Mouse (Mus musculus) forebrain, embryonic 14.5 days (tissue): ENCODE measurements around the gene Myo3b. TPM values are rescaled to one million over a fixed set of nuclear protein-coding genes. Genes with fewer than 3 reads are reported as not detected.

Source experiments
- ATAC-seq: fragments of 200-750 bp; cut with Nextera tagmentation; 2 replicates; pipeline ENCODE4 v1.8.0; 2017; ENCODE audit warnings: mild to moderate bottlenecking, moderate library complexity
- DNase-seq: peaks from one replicate; pipeline ENCODE4 v3.0.0-alpha.2; 2015; ENCODE audit warnings: low spot score
- H3K27ac ChIP-seq: fragments of 300-500 bp; sonication (generic); 2 replicates; pipeline ENCODE4 v1.5.1; 2014; ENCODE audit warnings: low read depth, mild to moderate bottlenecking, control low read depth, low read length, moderate library complexity
- H3K27me3 ChIP-seq: fragments of 300-500 bp; sonication (generic); replicated peaks from 2 replicates; pipeline ENCODE4 v1.6.1; 2014; ENCODE audit warnings: low read length, control low read depth, mixed read lengths; ENCODE audit not compliant: control insufficient read depth, insufficient read depth
- H3K36me3 ChIP-seq: fragments of 300-500 bp; sonication (generic); 2 replicates; pipeline ENCODE4 v1.6.1; 2014; ENCODE audit warnings: low read length, control low read depth; ENCODE audit not compliant: control insufficient read depth, insufficient read depth
- H3K4me1 ChIP-seq: fragments of 300-500 bp; sonication (generic); 2 replicates; pipeline ENCODE4 v1.6.1; 2014; ENCODE audit warnings: antibody characterized with exemption, low read length, control low read depth; ENCODE audit not compliant: control insufficient read depth, insufficient read depth
- H3K4me2 ChIP-seq: fragments of 300-500 bp; sonication (generic); 2 replicates; pipeline ENCODE4 v1.6.1; 2014; ENCODE audit warnings: mild to moderate bottlenecking, control low read depth, low read length
- H3K4me3 ChIP-seq: fragments of 300-500 bp; sonication (generic); 2 replicates; pipeline ENCODE4 v1.5.1; 2014; ENCODE audit warnings: low read depth, low read length, control low read depth
- H3K9ac ChIP-seq: fragments of 300-500 bp; sonication (generic); 2 replicates; pipeline ENCODE4 v1.6.1; 2014; ENCODE audit warnings: mild to moderate bottlenecking, low read length, control low read depth, moderate library complexity
- H3K9me3 ChIP-seq: fragments of 300-500 bp; sonication (generic); replicated peaks from 2 replicates; pipeline ENCODE4 v1.6.1; 2016; ENCODE audit warnings: low read length, control low read depth, mixed read lengths; ENCODE audit not compliant: control insufficient read depth
- WGBS: fragments of 180-500 bp; shearing (Covaris S2); extraction: QIAGEN DNeasy Blood & Tissue Kit; methylation state at CpG from one replicate; pipeline ENCODE4 v1.1.7; 2014; 5-methylcytosine and 5-hydroxymethylcytosine counted together
- polyA plus RNA-seq: library from polyadenylated mRNA; unstranded; fragments of >200 nt; fragmentation: Nextera tagmentation; extraction: Ambion mirVana; gene quantifications from 2 replicates; pipeline ENCODE4 v1.2.1, GENCODE M21; 2014

The Myo3b gene
- polyA plus RNA-seq, 1 experiment from 2014 or later, result 0.09 TPM

DNA sequence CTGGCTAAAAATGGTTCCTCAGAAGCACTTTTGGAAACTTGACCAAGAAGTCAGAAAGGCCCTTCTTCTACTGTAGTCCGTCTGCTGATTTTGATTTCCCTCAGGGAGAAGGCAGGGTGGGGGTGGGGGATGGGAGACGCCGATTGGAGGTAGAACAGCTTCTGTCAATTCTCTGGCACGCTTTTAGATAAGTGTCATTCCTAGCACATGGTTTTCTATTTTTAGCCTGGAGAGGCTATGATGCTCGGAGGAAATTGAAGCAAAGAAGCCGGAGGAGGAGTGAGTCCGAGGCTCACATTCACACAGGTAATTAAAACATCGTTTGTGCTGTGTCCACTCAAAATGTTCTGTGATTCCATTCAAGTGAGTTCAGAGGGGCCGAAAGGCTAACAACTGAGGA, 276.2 kb downstream of the Myo3b start:
- peak; percentile 72 for DNase-seq
- Histone ChIP-seq H3K27me3 (no peaks in the 10 kb centered on the region), H3K27ac (no peak overlapping the region), H3K4me3 (no peak overlapping the region), H3K9me3 (no peaks in the 10 kb centered on the region), H3K4me1 (peaks cover 14% of the 10 kb centered on the region), H3K4me2 (no peak overlapping the region), H3K36me3 (no peaks in the 10 kb centered on the region), H3K9ac (no peak overlapping the region)
- peak; percentile 66; the same call in 1 of the 2 replicates for ATAC-seq
- 69% methylated on average over 9 of the region's 9 CpGs for WGBS

DNA sequence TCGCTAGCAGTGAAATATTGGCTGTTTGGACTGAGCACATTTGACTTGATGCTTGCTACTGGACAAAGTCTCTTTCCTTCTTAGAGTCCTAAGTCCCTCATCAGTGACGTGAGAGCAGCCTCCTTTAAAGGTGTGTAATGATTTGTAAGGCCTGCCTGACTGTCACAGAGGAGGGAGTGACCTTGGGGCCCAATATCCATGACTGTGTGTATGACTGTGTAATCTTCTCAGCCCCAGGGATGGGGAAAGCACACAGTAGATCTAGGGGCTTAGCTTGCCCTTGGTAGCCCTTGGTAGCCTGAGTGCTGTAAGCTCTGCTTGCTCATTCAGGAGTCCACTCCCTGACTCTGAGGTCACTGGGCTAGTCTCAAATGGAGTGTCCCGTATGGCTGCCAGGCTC, 276.8 kb downstream of the Myo3b start:
- 86% methylated on average over 3 of the region's 3 CpGs for WGBS
- H3K27ac ChIP-seq, result no peak overlapping the region
- H3K4me2 ChIP-seq, result no peak overlapping the region

DNA sequence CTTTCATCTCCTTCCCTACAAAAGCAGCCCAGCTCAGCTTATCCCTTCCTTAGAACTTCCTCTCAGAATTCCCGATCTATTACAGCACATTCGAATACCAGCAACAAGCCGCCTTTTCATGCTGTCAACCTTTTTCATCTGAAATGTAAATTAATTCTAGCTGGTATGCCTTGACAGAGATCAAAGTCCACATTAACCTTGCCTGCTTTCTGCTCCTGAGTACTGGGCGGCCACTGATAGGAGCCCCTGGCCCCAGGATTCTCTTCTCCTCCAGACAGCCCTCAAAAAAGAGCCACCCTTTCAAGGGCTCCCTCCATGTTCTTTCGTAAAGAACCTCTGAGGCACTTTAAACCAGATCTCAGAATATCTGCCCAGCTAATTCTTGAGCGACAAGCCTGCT, 278.9 kb downstream of the Myo3b start:
- Histone ChIP-seq H3K27ac (no peak overlapping the region), H3K9ac (no peak overlapping the region), H3K4me2 (no peak overlapping the region), H3K9me3 (no peaks in the 10 kb centered on the region), H3K36me3 (no peaks in the 10 kb centered on the region), H3K4me1 (peaks cover 12% of the 10 kb centered on the region), H3K4me3 (no peak overlapping the region), H3K27me3 (no peaks in the 10 kb centered on the region)
- peak; percentile 11 for DNase-seq
- no peak for ATAC-seq
- 6% methylated on average over 6 of the region's 6 CpGs for WGBS

More for the DNA sequence above, 276.8 kb downstream of the Myo3b start:
- ATAC-seq, result no peak
- Histone ChIP-seq H3K27me3 (no peaks in the 10 kb centered on the region), H3K9me3 (no peaks in the 10 kb centered on the region), H3K4me3 (no peak overlapping the region), H3K36me3 (no peaks in the 10 kb centered on the region), H3K4me1 (peaks cover 14% of the 10 kb centered on the region), H3K9ac (no peak overlapping the region)
- no peak for DNase-seq

DNA sequence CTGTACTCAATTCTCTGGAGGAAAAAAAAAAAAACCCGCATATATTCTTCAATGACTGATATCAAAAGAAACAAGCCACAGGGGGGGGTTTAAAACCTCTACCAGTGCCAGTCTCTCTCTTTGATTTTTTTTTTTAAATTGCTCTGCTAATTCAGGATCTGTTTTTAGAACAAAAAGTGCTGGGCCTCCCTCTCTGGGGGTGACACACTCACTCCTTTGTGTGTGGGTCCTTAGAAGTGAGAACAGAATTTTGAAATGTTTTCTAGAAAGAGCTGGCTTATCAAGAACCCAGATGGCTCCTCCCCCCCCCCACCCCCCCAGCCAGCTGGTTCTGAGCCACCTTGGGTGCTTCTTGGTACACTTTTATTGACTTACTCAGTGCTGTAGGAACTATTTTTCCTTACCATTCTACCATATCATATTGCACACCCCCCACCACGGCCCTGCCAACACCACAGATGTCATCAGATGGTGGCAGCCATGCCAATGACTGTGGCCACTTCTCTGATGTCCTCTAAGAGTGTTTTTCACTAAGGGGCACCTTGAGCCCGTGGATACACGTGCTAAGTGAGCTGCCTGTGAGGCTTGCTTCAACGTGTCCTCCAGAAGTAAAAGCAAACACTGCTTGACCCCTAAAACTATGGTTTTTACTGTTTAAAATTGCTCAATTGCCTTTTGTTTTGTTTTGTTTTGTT, 280.1 kb downstream of the Myo3b start:
- DNase-seq, result peak; percentile 41
- Histone ChIP-seq H3K9me3 (no peaks in the 10 kb centered on the region), H3K9ac (no peak overlapping the region), H3K27me3 (no peaks in the 10 kb centered on the region), H3K4me1 (peaks cover 12% of the 10 kb centered on the region), H3K36me3 (no peaks in the 10 kb centered on the region), H3K27ac (no peak overlapping the region), H3K4me2 (no peak overlapping the region), H3K4me3 (no peak overlapping the region)
- WGBS, result 48% methylated on average over 5 of the region's 5 CpGs
- peak; percentile 33; the same call in 1 of the 2 replicates for ATAC-seq

DNA sequence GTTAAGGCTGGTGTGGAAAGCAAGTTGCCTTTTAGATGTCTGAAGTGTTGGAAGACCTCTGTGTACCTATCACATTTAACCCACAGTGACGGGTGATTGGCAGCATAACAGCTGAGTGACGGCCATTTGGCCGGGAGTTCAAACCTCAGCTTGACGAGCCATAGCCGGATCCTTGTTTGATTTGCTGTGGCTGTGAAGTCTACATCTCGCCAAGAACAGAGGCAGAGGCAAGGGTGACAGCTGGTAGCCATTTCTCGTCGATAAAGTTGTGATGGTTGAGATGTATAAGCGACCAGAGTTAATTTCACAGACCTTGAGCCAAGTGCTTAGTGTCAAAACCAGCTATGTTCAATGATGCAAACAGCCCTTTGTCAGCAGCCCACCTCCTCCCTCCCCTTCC, 283.8 kb downstream of the Myo3b start:
- no peak overlapping the region for H3K4me3 ChIP-seq
- no peaks in the 10 kb centered on the region for H3K36me3 ChIP-seq
- WGBS, result 76% methylated on average over 9 of the region's 9 CpGs
- H3K27ac ChIP-seq, result no peak overlapping the region
- H3K4me1 ChIP-seq, result peaks cover 7% of the 10 kb centered on the region
- H3K27me3 ChIP-seq, result no peaks in the 10 kb centered on the region
- H3K4me2 ChIP-seq, result no peak overlapping the region
- no peak for DNase-seq
- no peak overlapping the region for H3K9ac ChIP-seq
- no peaks in the 10 kb centered on the region for H3K9me3 ChIP-seq
- ATAC-seq, result no peak

DNA sequence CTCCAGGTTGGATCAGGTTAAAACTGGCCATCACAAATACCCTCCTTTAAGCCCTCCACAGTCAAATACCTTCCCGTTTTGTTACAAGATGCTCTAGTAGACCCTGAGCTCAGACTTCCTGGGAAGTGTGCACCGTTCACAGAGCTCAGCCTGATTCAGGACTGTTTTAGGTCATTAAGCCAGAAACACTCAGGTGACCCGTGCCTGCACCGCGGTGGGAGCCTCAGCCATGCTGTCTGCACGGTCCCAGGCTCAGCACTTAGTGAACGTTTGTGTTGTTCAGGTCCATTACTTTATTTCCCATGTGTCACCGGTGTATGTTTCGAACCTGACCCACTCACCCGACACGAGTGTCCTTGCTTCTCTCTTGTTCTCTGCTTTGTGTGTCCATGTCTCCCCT, 288.7 kb downstream of the Myo3b start:
- WGBS, result 87% methylated on average over 11 of the region's 11 CpGs
- no peak overlapping the region for H3K4me2 ChIP-seq
- no peaks in the 10 kb centered on the region for H3K4me1 ChIP-seq
- H3K9ac ChIP-seq, result no peak overlapping the region
- H3K27ac ChIP-seq, result no peak overlapping the region
- no peaks in the 10 kb centered on the region for H3K27me3 ChIP-seq
- no peak for DNase-seq
- no peak overlapping the region for H3K4me3 ChIP-seq
- no peak for ATAC-seq
- no peaks in the 10 kb centered on the region for H3K9me3 ChIP-seq
- H3K36me3 ChIP-seq, result no peaks in the 10 kb centered on the region

DNA sequence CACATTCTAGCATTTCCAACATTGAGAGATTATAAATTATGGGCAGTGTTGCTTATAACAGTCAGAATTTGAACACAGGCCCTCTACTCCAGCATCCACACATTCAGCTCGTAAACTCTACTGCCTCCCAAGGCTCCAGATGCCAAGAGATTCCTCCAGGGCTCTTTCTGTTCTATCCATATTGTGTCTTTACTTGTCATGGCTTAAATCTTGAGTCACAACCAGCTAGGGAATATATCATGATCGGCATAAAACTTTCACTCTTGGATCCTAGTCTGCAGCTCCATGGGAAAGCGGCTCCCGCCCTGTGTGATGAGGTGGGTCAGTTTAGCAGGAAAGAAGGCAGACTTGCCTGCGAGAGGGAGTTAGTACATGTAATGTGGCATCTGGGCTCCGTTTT, 294.0 kb downstream of the Myo3b start:
- Histone ChIP-seq H3K9me3 (no peaks in the 10 kb centered on the region), H3K27me3 (no peaks in the 10 kb centered on the region), H3K4me1 (peaks cover 6% of the 10 kb centered on the region; the same call in 1 of the 2 replicates), H3K4me2 (no peak overlapping the region), H3K36me3 (no peaks in the 10 kb centered on the region), H3K27ac (no peak overlapping the region), H3K9ac (no peak overlapping the region), H3K4me3 (no peak overlapping the region)
- WGBS, result 93% methylated on average over 6 of the region's 6 CpGs
- ATAC-seq (no peak), DNase-seq (no peak)

DNA sequence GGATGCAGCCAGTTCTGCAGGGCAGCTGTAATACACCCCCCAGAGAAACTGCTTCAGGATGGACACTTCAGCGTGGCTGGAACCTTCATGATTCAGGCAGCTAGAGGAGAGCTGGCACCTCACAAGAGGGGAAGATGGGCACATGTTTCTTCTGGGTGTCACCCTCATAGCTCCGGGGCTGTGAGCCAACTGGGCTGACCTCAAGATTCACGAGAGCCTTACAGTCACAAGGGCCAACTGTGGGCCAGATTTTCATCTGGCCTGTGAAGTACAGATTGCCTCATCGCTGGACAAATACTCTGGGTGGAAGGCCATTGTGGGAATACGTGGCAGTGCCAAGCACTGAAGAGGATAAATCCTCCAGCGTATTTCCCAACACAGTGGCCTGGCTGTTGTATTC, 294.6 kb downstream of the Myo3b start:
- Histone ChIP-seq H3K36me3 (no peaks in the 10 kb centered on the region), H3K4me3 (no peak overlapping the region), H3K27me3 (no peaks in the 10 kb centered on the region), H3K4me1 (peaks cover 6% of the 10 kb centered on the region; the same call in 1 of the 2 replicates), H3K9ac (no peak overlapping the region), H3K4me2 (no peak overlapping the region), H3K27ac (no peak overlapping the region), H3K9me3 (no peaks in the 10 kb centered on the region)
- DNase-seq (no peak), ATAC-seq (no peak)
- 86% methylated on average over 6 of the region's 6 CpGs for WGBS

DNA sequence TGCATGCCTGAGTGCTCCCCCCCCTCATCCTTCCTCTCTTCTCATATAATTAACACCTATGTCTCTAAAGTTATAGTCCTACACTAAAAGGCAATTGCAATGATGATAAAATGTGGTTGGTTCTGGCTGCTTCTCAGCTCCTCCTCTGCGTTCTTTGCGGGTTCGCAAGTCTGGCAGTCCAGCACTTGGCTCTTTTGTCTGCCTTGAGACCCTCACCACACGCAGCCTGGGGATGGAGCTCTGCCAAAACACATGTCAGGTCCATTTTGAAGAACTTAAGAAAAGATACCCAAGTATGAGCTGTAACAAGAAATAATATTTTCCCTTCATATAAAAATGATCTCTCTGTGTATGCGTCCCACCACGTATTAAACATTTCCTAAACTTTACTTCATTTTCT, 297.6 kb downstream of the Myo3b start:
- Histone ChIP-seq H3K4me3 (no peak overlapping the region), H3K9ac (no peak overlapping the region), H3K36me3 (no peaks in the 10 kb centered on the region), H3K27ac (no peak overlapping the region), H3K9me3 (no peaks in the 10 kb centered on the region), H3K4me1 (peaks cover 6% of the 10 kb centered on the region; the same call in 1 of the 2 replicates), H3K27me3 (no peaks in the 10 kb centered on the region), H3K4me2 (no peak overlapping the region)
- WGBS, result 46% methylated on average over 6 of the region's 6 CpGs
- peak; percentile 33 for DNase-seq
- ATAC-seq, result no peak
